Mouse (Mus musculus): ENCODE results near the gene Sema4d. TPM values are rescaled to one million over a fixed set of nuclear protein-coding genes. Genes with fewer than 3 reads are reported as not detected.

Gene Sema4d
- total and polyA plus RNA-seq, 3 experiments = 17.3 to 64.7 (median 62.1) TPM

GRCm38 (mm10) chr13:51725926-51726574 is 67.5 kb downstream of the Sema4d start:
- peaks cover 83% of the 10 kb centered on the region for H3K4me1 ChIP-seq (ENCODE audit: insufficient read depth, low read depth, low read length)
- ATAC-seq (ENCODE audit: extremely low read depth, insufficient number of reproducible peaks, low FRiP score, poor library complexity, severe bottlenecking) (peak; percentile 47), DNase-seq (ENCODE audit: low spot score) (no peak)

GRCm38 (mm10) chr13:51725446-51725845 is 68.1 kb downstream of the Sema4d start:
- no peak for TF ChIP-seq POLR2AphosphoS5 (IDR thresholded peaks at IDR 0.05; ENCODE audit: insufficient replicate concordance, low read depth, low read length)
- TF ChIP-seq GATA1 (IDR thresholded peaks at IDR 0.05; ENCODE audit: borderline replicate concordance, low read length) = no peak
- TF ChIP-seq TAL1 (conservative IDR thresholded peaks at IDR 0.05; ENCODE audit: low read depth, low read length) = no peak
- no peak for TF ChIP-seq CTCF (IDR thresholded peaks at IDR 0.05; ENCODE audit: low read depth, low read length)
- TF ChIP-seq GATA2 (IDR thresholded peaks at IDR 0.05; ENCODE audit: borderline replicate concordance, low read depth, low read length) = no peak
- Histone ChIP-seq H3K9me3 (replicated peaks) (no peaks in the 10 kb centered on the region), H3K4me1 (ENCODE audit: insufficient read depth, low read depth, low read length) (peaks cover 80% of the 10 kb centered on the region), H3K27me3 (ENCODE audit: insufficient read depth, low read length) (no peaks in the 10 kb centered on the region), H3K36me3 (replicated peaks) (peaks cover 87% of the 10 kb centered on the region), H3K4me3 (ENCODE audit: low read depth, low read length) (no peak overlapping the region)
- no peak for ATAC-seq (ENCODE audit: extremely low read depth, insufficient number of reproducible peaks, low FRiP score, poor library complexity, severe bottlenecking)
- no peak for DNase-seq (ENCODE audit: low spot score)

More at GRCm38 (mm10) chr13:51725926-51726574, 67.5 kb downstream of the Sema4d start:
- TF ChIP-seq GATA2 (IDR thresholded peaks at IDR 0.05; ENCODE audit: borderline replicate concordance, low read depth, low read length) = no peak
- no peak for TF ChIP-seq TAL1 (conservative IDR thresholded peaks at IDR 0.05; ENCODE audit: low read depth, low read length)
- TF ChIP-seq GATA1 (IDR thresholded peaks at IDR 0.05; ENCODE audit: borderline replicate concordance, low read length) = no peak
- no peak for TF ChIP-seq POLR2AphosphoS5 (IDR thresholded peaks at IDR 0.05; ENCODE audit: insufficient replicate concordance, low read depth, low read length)
- TF ChIP-seq CTCF (IDR thresholded peaks at IDR 0.05; ENCODE audit: low read depth, low read length) = no peak
- H3K4me3 ChIP-seq (ENCODE audit: low read depth, low read length) = no peak overlapping the region
- no peaks in the 10 kb centered on the region for H3K9me3 ChIP-seq (replicated peaks)
- peaks cover 87% of the 10 kb centered on the region for H3K36me3 ChIP-seq (replicated peaks)
- H3K27me3 ChIP-seq (ENCODE audit: insufficient read depth, low read length) = no peaks in the 10 kb centered on the region

- DNase-seq (ENCODE audit: low spot score) = no peak
- no peak for ATAC-seq (ENCODE audit: extremely low read depth, insufficient number of reproducible peaks, low FRiP score, poor library complexity, severe bottlenecking)
- Histone ChIP-seq H3K36me3 (replicated peaks) (peaks cover 86% of the 10 kb centered on the region), H3K27me3 (ENCODE audit: insufficient read depth, low read length) (no peaks in the 10 kb centered on the region), H3K9me3 (replicated peaks) (no peaks in the 10 kb centered on the region), H3K4me1 (ENCODE audit: insufficient read depth, low read depth, low read length) (peaks cover 73% of the 10 kb centered on the region), H3K4me3 (ENCODE audit: low read depth, low read length) (no peak overlapping the region)
- TF ChIP-seq GATA2 (IDR thresholded peaks at IDR 0.05; ENCODE audit: borderline replicate concordance, low read depth, low read length) = no peak
- TF ChIP-seq TAL1 (conservative IDR thresholded peaks at IDR 0.05; ENCODE audit: low read depth, low read length) = no peak
- no peak for TF ChIP-seq GATA1 (IDR thresholded peaks at IDR 0.05; ENCODE audit: borderline replicate concordance, low read length)
- no peak for TF ChIP-seq CTCF (IDR thresholded peaks at IDR 0.05; ENCODE audit: low read depth, low read length)
- TF ChIP-seq POLR2AphosphoS5 (IDR thresholded peaks at IDR 0.05; ENCODE audit: insufficient replicate concordance, low read depth, low read length) = no peak
Measured at GRCm38 (mm10) chr13:51724566-51724965, 69.0 kb downstream of the Sema4d start.

GRCm38 (mm10) chr13:51723114-51723513 is 70.4 kb downstream of the Sema4d start:
- Histone ChIP-seq H3K4me3 (ENCODE audit: low read depth, low read length) (peak overlapping the region; percentile 44; the same call in 1 of the 2 replicates), H3K4me1 (ENCODE audit: insufficient read depth, low read depth, low read length) (peaks cover 59% of the 10 kb centered on the region), H3K36me3 (replicated peaks) (peaks cover 93% of the 10 kb centered on the region), H3K27me3 (ENCODE audit: insufficient read depth, low read length) (no peaks in the 10 kb centered on the region), H3K9me3 (replicated peaks) (peaks cover 3% of the 10 kb centered on the region; the same call in 1 of the 2 replicates)
- ATAC-seq (ENCODE audit: extremely low read depth, insufficient number of reproducible peaks, low FRiP score, poor library complexity, severe bottlenecking) (0 out of 2 replicates have a peak, but pooled peaks have one; percentile 16), DNase-seq (ENCODE audit: low spot score) (no peak)
- TF ChIP-seq GATA1 (IDR thresholded peaks at IDR 0.05; ENCODE audit: borderline replicate concordance, low read length) (no peak), GATA2 (IDR thresholded peaks at IDR 0.05; ENCODE audit: borderline replicate concordance, low read depth, low read length) (no peak), TAL1 (conservative IDR thresholded peaks at IDR 0.05; ENCODE audit: low read depth, low read length) (no peak), POLR2AphosphoS5 (IDR thresholded peaks at IDR 0.05; ENCODE audit: insufficient replicate concordance, low read depth, low read length) (no peak), CTCF (IDR thresholded peaks at IDR 0.05; ENCODE audit: low read depth, low read length) (no peak)

GRCm38 (mm10) chr13:51720556-51720955 is 73.0 kb downstream of the Sema4d start:
- H3K36me3 ChIP-seq (replicated peaks) = peaks cover 94% of the 10 kb centered on the region
- DNase-seq (ENCODE audit: low spot score) (no peak), ATAC-seq (ENCODE audit: extremely low read depth, insufficient number of reproducible peaks, low FRiP score, poor library complexity, severe bottlenecking) (no peak)
- no peak overlapping the region for H3K4me3 ChIP-seq (ENCODE audit: low read depth, low read length)
- peaks cover 46% of the 10 kb centered on the region for H3K4me1 ChIP-seq (ENCODE audit: insufficient read depth, low read depth, low read length)
- TF ChIP-seq GATA1 (IDR thresholded peaks at IDR 0.05; ENCODE audit: borderline replicate concordance, low read length) = no peak
- no peak for TF ChIP-seq GATA2 (IDR thresholded peaks at IDR 0.05; ENCODE audit: borderline replicate concordance, low read depth, low read length)
- no peak for TF ChIP-seq CTCF (IDR thresholded peaks at IDR 0.05; ENCODE audit: low read depth, low read length)
- no peak for TF ChIP-seq TAL1 (conservative IDR thresholded peaks at IDR 0.05; ENCODE audit: low read depth, low read length)
- no peak for TF ChIP-seq POLR2AphosphoS5 (IDR thresholded peaks at IDR 0.05; ENCODE audit: insufficient replicate concordance, low read depth, low read length)
- no peaks in the 10 kb centered on the region for H3K27me3 ChIP-seq (ENCODE audit: insufficient read depth, low read length)
- peaks cover 3% of the 10 kb centered on the region; the same call in 1 of the 2 replicates for H3K9me3 ChIP-seq (replicated peaks)

GRCm38 (mm10) chr13:51719256-51719655 is 74.3 kb downstream of the Sema4d start:
- Histone ChIP-seq H3K36me3 (replicated peaks) (peaks cover 94% of the 10 kb centered on the region), H3K27me3 (ENCODE audit: insufficient read depth, low read length) (no peaks in the 10 kb centered on the region), H3K4me1 (ENCODE audit: insufficient read depth, low read depth, low read length) (peaks cover 37% of the 10 kb centered on the region), H3K4me3 (ENCODE audit: low read depth, low read length) (no peak overlapping the region), H3K9me3 (replicated peaks) (peaks cover 3% of the 10 kb centered on the region; the same call in 1 of the 2 replicates)
- TF ChIP-seq GATA2 (IDR thresholded peaks at IDR 0.05; ENCODE audit: borderline replicate concordance, low read depth, low read length) = no peak
- TF ChIP-seq TAL1 (conservative IDR thresholded peaks at IDR 0.05; ENCODE audit: low read depth, low read length) = no peak
- TF ChIP-seq CTCF (IDR thresholded peaks at IDR 0.05; ENCODE audit: low read depth, low read length) = no peak
- no peak for TF ChIP-seq GATA1 (IDR thresholded peaks at IDR 0.05; ENCODE audit: borderline replicate concordance, low read length)
- no peak for TF ChIP-seq POLR2AphosphoS5 (IDR thresholded peaks at IDR 0.05; ENCODE audit: insufficient replicate concordance, low read depth, low read length)
- DNase-seq (ENCODE audit: low spot score) = no peak
- ATAC-seq (ENCODE audit: extremely low read depth, insufficient number of reproducible peaks, low FRiP score, poor library complexity, severe bottlenecking) = no peak

Data from G1E (cell line).